Mouse (Mus musculus) heart, embryonic 10.5 days (tissue): ENCODE measurements at regions not wholly inside any gene's neighbourhood (a gene's known extent, or its start where the extent isn't known, plus 50 kb on each side); places are given as distances from the start of the nearest gene placed in this dataset.

ENCODE experiments used
- DNase-seq: peaks from one replicate; pipeline ENCODE4 v3.0.0-alpha.2; 2017; ENCODE audit warnings: low spot score
- H3K27ac ChIP-seq: fragments of 300-500 bp; sonication (generic); 2 replicates; pipeline ENCODE4 v1.5.1; 2016; ENCODE audit warnings: mild to moderate bottlenecking
- H3K27me3 ChIP-seq: fragments of 300-500 bp; sonication (generic); 2 replicates; pipeline ENCODE4 v1.6.1; 2016; ENCODE audit warnings: mild to moderate bottlenecking; ENCODE audit not compliant: poor library complexity, insufficient read depth, severe bottlenecking
- H3K36me3 ChIP-seq: fragments of 300-500 bp; sonication (generic); 2 replicates; pipeline ENCODE4 v1.6.1; 2016; ENCODE audit warnings: mild to moderate bottlenecking, moderate library complexity
- H3K4me1 ChIP-seq: fragments of 300-500 bp; sonication (generic); 2 replicates; pipeline ENCODE4 v1.6.1; 2016; ENCODE audit warnings: mild to moderate bottlenecking
- H3K4me3 ChIP-seq: fragments of 300-500 bp; sonication (generic); 2 replicates; pipeline ENCODE4 v1.5.1; 2016; ENCODE audit warnings: mild to moderate bottlenecking, moderate library complexity
- H3K9me3 ChIP-seq: fragments of 300-500 bp; sonication (generic); 2 replicates; pipeline ENCODE4 v1.6.1; 2016; ENCODE audit warnings: mild to moderate bottlenecking, moderate library complexity
- WGBS: fragments of 180-500 bp; shearing (Covaris S2); methylation state at CpG from one replicate; pipeline ENCODE4 v1.1.7; 2016; 5-methylcytosine and 5-hydroxymethylcytosine counted together

- Histone ChIP-seq H3K9me3 (no peaks in the 10 kb centered on the region), H3K27ac (no peak overlapping the region), H3K4me1 (peaks cover 18% of the 10 kb centered on the region), H3K4me3 (no peak overlapping the region), H3K36me3 (no peaks in the 10 kb centered on the region), H3K27me3 (no peaks in the 10 kb centered on the region)
- DNase-seq = no peak
- WGBS = 87% methylated on average over 5 of the region's 5 CpGs
These were observed 78.8 kb upstream of the Ccn6 start for GRCm38 (mm10) chr10:39242398-39242797.

- Histone ChIP-seq H3K4me3 (no peak overlapping the region), H3K27ac (no peak overlapping the region), H3K9me3 (no peaks in the 10 kb centered on the region), H3K36me3 (no peaks in the 10 kb centered on the region), H3K27me3 (no peaks in the 10 kb centered on the region), H3K4me1 (peaks cover 18% of the 10 kb centered on the region)
- peak; percentile 35 for DNase-seq
- 85% methylated on average over 6 of the region's 6 CpGs for WGBS
These were observed 78.3 kb upstream of the Ccn6 start for GRCm38 (mm10) chr10:39241922-39242321.

- peak; percentile 61 for DNase-seq
- H3K4me1 ChIP-seq = peaks cover 18% of the 10 kb centered on the region
- H3K36me3 ChIP-seq = no peaks in the 10 kb centered on the region
- 89% methylated on average over 3 of the region's 3 CpGs for WGBS
- no peaks in the 10 kb centered on the region for H3K27me3 ChIP-seq
- H3K9me3 ChIP-seq = no peaks in the 10 kb centered on the region
- H3K27ac ChIP-seq = no peak overlapping the region
- no peak overlapping the region for H3K4me3 ChIP-seq
These were observed 77.9 kb upstream of the Ccn6 start for GRCm38 (mm10) chr10:39241486-39241885.

GRCm38 (mm10) chr10:39240966-39241365 is 77.4 kb upstream of the Ccn6 start:
- no peak overlapping the region for H3K27ac ChIP-seq
- peaks cover 18% of the 10 kb centered on the region for H3K4me1 ChIP-seq
- WGBS = 90% methylated on average over 7 of the region's 7 CpGs
- H3K4me3 ChIP-seq = no peak overlapping the region
- no peaks in the 10 kb centered on the region for H3K27me3 ChIP-seq
- H3K36me3 ChIP-seq = no peaks in the 10 kb centered on the region
- H3K9me3 ChIP-seq = no peaks in the 10 kb centered on the region
- peak; percentile 60 for DNase-seq

GRCm38 (mm10) chr10:39240178-39240791 is 76.7 kb upstream of the Ccn6 start:
- Histone ChIP-seq H3K27me3 (no peaks in the 10 kb centered on the region), H3K36me3 (no peaks in the 10 kb centered on the region), H3K9me3 (no peaks in the 10 kb centered on the region), H3K4me1 (peaks cover 18% of the 10 kb centered on the region), H3K27ac (peak overlapping the region; percentile 69; the same call in 1 of the 2 replicates), H3K4me3 (peak overlapping the region; percentile 31; the same call in 1 of the 2 replicates)
- 41% methylated on average over 11 of the region's 11 CpGs for WGBS
- no peak for DNase-seq

GRCm38 (mm10) chr10:39239498-39240177 is 76.0 kb upstream of the Ccn6 start:
- H3K27ac ChIP-seq = peak overlapping the region; percentile 69; the same call in 1 of the 2 replicates
- peak; percentile 81 for DNase-seq
- WGBS = 15% methylated on average over 17 of the region's 17 CpGs
- H3K4me3 ChIP-seq = peak overlapping the region; percentile 31; the same call in 1 of the 2 replicates
- H3K4me1 ChIP-seq = peaks cover 13% of the 10 kb centered on the region
- no peaks in the 10 kb centered on the region for H3K9me3 ChIP-seq
- no peaks in the 10 kb centered on the region for H3K36me3 ChIP-seq
- no peaks in the 10 kb centered on the region for H3K27me3 ChIP-seq

GRCm38 (mm10) chr10:39238596-39238995 is 75.0 kb upstream of the Ccn6 start:
- WGBS = 78% methylated on average over 10 of the region's 10 CpGs
- Histone ChIP-seq H3K27ac (no peak overlapping the region), H3K4me3 (no peak overlapping the region), H3K36me3 (no peaks in the 10 kb centered on the region), H3K9me3 (no peaks in the 10 kb centered on the region), H3K4me1 (peaks cover 10% of the 10 kb centered on the region), H3K27me3 (no peaks in the 10 kb centered on the region)
- DNase-seq = peak; percentile 52

- peaks cover 12% of the 10 kb centered on the region for H3K4me1 ChIP-seq
- no peaks in the 10 kb centered on the region for H3K27me3 ChIP-seq
- H3K36me3 ChIP-seq = no peaks in the 10 kb centered on the region
- H3K4me3 ChIP-seq = no peak overlapping the region
- DNase-seq = peak; percentile 46
- 80% methylated on average over 4 of the region's 4 CpGs for WGBS
- no peaks in the 10 kb centered on the region for H3K9me3 ChIP-seq
- H3K27ac ChIP-seq = no peak overlapping the region
These were observed 74.0 kb upstream of the Ccn6 start for GRCm38 (mm10) chr10:39237549-39237948.

- H3K36me3 ChIP-seq = no peaks in the 10 kb centered on the region
- 71% methylated on average over 8 of the region's 8 CpGs for WGBS
- peak; percentile 66 for DNase-seq
- H3K4me3 ChIP-seq = no peak overlapping the region
- H3K9me3 ChIP-seq = no peaks in the 10 kb centered on the region
- H3K27me3 ChIP-seq = no peaks in the 10 kb centered on the region
- no peak overlapping the region for H3K27ac ChIP-seq
- H3K4me1 ChIP-seq = peaks cover 3% of the 10 kb centered on the region; the same call in 1 of the 2 replicates
These were observed 70.4 kb upstream of the Ccn6 start for GRCm38 (mm10) chr10:39233926-39234450.

- Histone ChIP-seq H3K4me3 (no peak overlapping the region), H3K36me3 (no peaks in the 10 kb centered on the region), H3K27ac (no peak overlapping the region), H3K4me1 (0 out of 2 replicates have a peak, but pooled peaks cover 3% of the 10 kb centered on the region), H3K27me3 (no peaks in the 10 kb centered on the region), H3K9me3 (no peaks in the 10 kb centered on the region)
- WGBS = 78% methylated on average over 7 of the region's 7 CpGs
- DNase-seq = peak; percentile 76
These were observed 69.6 kb upstream of the Ccn6 start for GRCm38 (mm10) chr10:39233191-39233590.

- no peaks in the 10 kb centered on the region for H3K36me3 ChIP-seq
- peaks cover 8% of the 10 kb centered on the region; the same call in 1 of the 2 replicates for H3K4me1 ChIP-seq
- 67% methylated on average over 14 of the region's 14 CpGs for WGBS
- H3K27me3 ChIP-seq = no peaks in the 10 kb centered on the region
- H3K9me3 ChIP-seq = no peaks in the 10 kb centered on the region
- H3K4me3 ChIP-seq = no peak overlapping the region
- peak; percentile 66 for DNase-seq
- no peak overlapping the region for H3K27ac ChIP-seq
These were observed 67.2 kb upstream of the Ccn6 start for GRCm38 (mm10) chr10:39230634-39231410.

GRCm38 (mm10) chr10:39229233-39229632 is 65.6 kb upstream of the Ccn6 start:
- peak; percentile 50 for DNase-seq
- no peaks in the 10 kb centered on the region for H3K9me3 ChIP-seq
- no peak overlapping the region for H3K27ac ChIP-seq
- peaks cover 8% of the 10 kb centered on the region; the same call in 1 of the 2 replicates for H3K4me1 ChIP-seq
- WGBS = 89% methylated on average over 4 of the region's 4 CpGs
- H3K27me3 ChIP-seq = no peaks in the 10 kb centered on the region
- no peak overlapping the region for H3K4me3 ChIP-seq
- no peaks in the 10 kb centered on the region for H3K36me3 ChIP-seq

GRCm38 (mm10) chr10:39228027-39228426 is 64.4 kb upstream of the Ccn6 start:
- H3K27ac ChIP-seq = no peak overlapping the region
- H3K27me3 ChIP-seq = no peaks in the 10 kb centered on the region
- DNase-seq = peak; percentile 35
- peaks cover 5% of the 10 kb centered on the region; the same call in 1 of the 2 replicates for H3K4me1 ChIP-seq
- no peaks in the 10 kb centered on the region for H3K36me3 ChIP-seq
- WGBS = 63% methylated on average over 5 of the region's 5 CpGs
- no peaks in the 10 kb centered on the region for H3K9me3 ChIP-seq
- H3K4me3 ChIP-seq = no peak overlapping the region
